Mouse (Mus musculus) CH12.LX (cell line): ENCODE results near the gene Tcp10a.
"Not testable (repeated sequence)": the region's sequence is repeated elsewhere in the genome, so short reads cannot be mapped to it uniquely, and the experiment has no call there.

ENCODE experiments used
- ETS1 ChIP-seq: conservative IDR thresholded peaks from 2 replicates; pipeline ENCODE4 v1.6.1; 2012; ENCODE audit warnings: low read depth, mild to moderate bottlenecking, inconsistent platforms, low read length, improper control_type of control experiment, moderate library complexity
- MAFK ChIP-seq: IDR thresholded peaks from 2 replicates; pipeline ENCODE4 v1.6.1; 2011; ENCODE audit warnings: low read length, improper control_type of control experiment; ENCODE audit not compliant: insufficient replicate concordance
- MXI1 ChIP-seq: IDR thresholded peaks from 2 replicates; pipeline ENCODE4 v1.6.1; 2011; ENCODE audit warnings: mild to moderate bottlenecking, low read depth, low read length, improper control_type of control experiment

DNA sequence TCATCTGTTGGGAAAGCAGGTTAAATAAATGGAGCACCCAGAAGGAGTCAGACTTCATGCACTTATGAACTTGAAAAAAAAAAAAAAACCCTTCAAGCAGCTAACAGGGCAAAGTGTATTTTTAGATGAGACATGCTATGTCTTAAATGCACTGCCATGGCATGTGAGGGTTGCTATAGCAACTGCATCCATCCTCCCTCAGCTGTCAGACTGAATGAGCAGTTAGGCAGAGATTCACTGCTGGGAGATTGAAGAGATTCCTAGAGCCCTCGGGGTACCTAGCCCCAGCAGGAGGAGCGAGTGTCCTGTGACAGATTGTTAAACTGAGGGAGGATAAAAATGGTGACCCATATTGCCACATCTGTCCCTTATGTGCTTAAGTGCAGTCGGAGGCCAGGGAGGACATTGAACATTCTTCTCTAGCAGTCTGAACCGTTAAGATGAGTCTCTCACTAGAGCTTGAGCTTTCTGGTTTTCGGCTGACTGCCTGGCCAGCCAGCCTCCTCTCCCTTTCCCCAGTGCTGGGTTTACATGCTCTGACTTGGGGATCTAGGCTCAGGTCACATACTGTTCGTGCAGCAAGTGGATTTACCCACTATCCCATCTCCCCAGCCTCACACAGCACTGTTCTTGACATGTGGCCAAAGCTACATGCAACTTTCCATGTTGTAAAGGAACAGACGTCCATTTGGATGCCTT, 42.4 kb downstream of the Tcp10a start:
- not testable (repeated sequence) for TF ChIP-seq ETS1, MXI1, MAFK
